In the genomic region with DNA sequence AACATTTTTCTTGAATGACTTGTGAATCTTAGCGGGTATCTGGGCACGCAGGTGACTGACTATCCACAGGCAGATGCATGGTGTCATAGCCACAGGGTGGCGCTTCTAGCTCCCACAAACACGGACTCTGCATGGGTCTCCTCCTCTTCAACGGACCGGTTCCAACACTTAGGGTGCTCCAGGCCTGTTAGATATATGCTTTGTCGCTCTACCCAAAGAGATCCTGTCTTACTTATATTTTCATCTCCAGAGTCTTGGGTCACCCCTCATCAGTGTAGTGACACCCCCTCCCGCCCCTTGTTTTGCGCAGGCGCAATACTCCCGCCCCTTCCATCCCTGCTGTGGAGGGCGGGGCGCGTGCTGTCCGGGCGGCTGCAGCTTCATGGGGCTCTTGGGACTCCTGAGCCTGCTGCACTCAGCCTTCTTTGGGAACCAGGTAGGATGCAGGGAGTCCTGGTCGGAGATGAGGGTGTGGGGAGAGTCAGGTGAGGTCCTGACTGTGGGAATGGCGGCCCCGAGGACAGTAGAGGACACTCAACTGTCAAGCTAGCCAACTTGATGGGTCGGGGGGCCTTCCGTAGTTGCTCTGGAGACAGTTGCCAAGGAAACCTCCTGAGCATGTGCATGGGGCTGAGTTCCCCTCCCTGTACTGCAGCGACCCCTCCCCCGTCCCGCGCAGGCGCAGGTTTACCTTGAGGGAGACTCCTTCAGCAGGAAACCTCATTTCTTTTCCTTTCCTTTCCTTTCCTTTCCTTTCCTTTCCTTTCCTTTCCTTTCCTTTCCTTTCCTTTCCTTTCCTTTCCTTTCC, we compare ENCODE assay signal across 8 mouse cellular contexts. TPM values are rescaled to one million over a fixed set of nuclear protein-coding genes. Genes with fewer than 3 reads are reported as not detected.
DNase-seq lines count a peak whose midpoint lies in the region; ATAC-seq and TF ChIP-seq lines count a peak whose summit lies in the region.

A gene (plus strand): TSS at position 360 of the 808 bp plus-strand sequence.

- TF ChIP-seq CTCF in liver, postnatal 0 days (IDR thresholded peaks at IDR 0.05; ENCODE audit: low read depth) = peak; percentile 83
- TF ChIP-seq CTCF in testis, adult 2 months (IDR thresholded peaks at IDR 0.05; ENCODE audit: control insufficient read depth, insufficient read depth, insufficient replicate concordance, low read depth, low read length) = peak; percentile 24; the same call in 1 of the 2 replicates

- peak within 1 kb of the TSS; percentile 78 for H3K4me2 ChIP-seq in forebrain, embryonic 15.5 days (replicated peaks)
- peak within 1 kb of the TSS; percentile 69 for H3K4me2 ChIP-seq in liver, postnatal 0 days (ENCODE audit: low read depth, low read length)
- H3K4me2 ChIP-seq in neural tube, embryonic 14.5 days (ENCODE audit: low read depth, low read length) = peak within 1 kb of the TSS; percentile 67

- peak within 1 kb of the TSS; percentile 54 for H3K4me3 ChIP-seq in forebrain, embryonic 15.5 days
- H3K4me3 ChIP-seq in liver, postnatal 0 days (ENCODE audit: low read depth, low read length) = peak within 1 kb of the TSS; percentile 34
- peak within 1 kb of the TSS; percentile 38 for H3K4me3 ChIP-seq in neural tube, embryonic 14.5 days (ENCODE audit: low read depth, low read length)
- H3K4me3 ChIP-seq in testis, adult 2 months (ENCODE audit: control insufficient read depth, low read depth, low read length) = peak within 1 kb of the TSS; percentile 74

- intact Hi-C loops in heart, postnatal 25 days (cut with DNase I) = loop anchor here (1.0 to 2.0 kb wide), 2 partner anchors 53 to 78 kb away; a partner anchor contains a TSS

- H3K4me1 ChIP-seq in forebrain, embryonic 15.5 days = peaks cover 72% of the 10 kb centered on the region
- H3K4me1 ChIP-seq in liver, postnatal 0 days (ENCODE audit: insufficient read depth) = peaks cover 16% of the 10 kb centered on the region
- peaks cover 38% of the 10 kb centered on the region for H3K4me1 ChIP-seq in neural tube, embryonic 14.5 days (ENCODE audit: control insufficient read depth, insufficient read depth, low read length)
- H3K4me1 ChIP-seq in testis, adult 2 months (ENCODE audit: control insufficient read depth, insufficient read depth, low read length) = peaks cover 23% of the 10 kb centered on the region

- under 1% methylated on average over 26 of the region's 26 CpGs for WGBS in forebrain, embryonic 15.5 days
- WGBS in liver, postnatal 0 days (ENCODE audit: insufficient replicate concordance) = 5% methylated on average over 26 of the region's 26 CpGs
- WGBS in neural tube, embryonic 14.5 days = under 1% methylated on average over 24 of the region's 26 CpGs

- peak within 1 kb of the TSS; percentile 97 for H3K27ac ChIP-seq in forebrain, embryonic 15.5 days (replicated peaks)
- no peak within 1 kb of the TSS for H3K27ac ChIP-seq in liver, postnatal 0 days (ENCODE audit: low read depth)
- peak within 1 kb of the TSS; percentile 58 for H3K27ac ChIP-seq in neural tube, embryonic 14.5 days (ENCODE audit: low read depth, low read length)
- no peak within 1 kb of the TSS for H3K27ac ChIP-seq in testis, adult 2 months (ENCODE audit: control insufficient read depth, insufficient read depth, low read depth, low read length)

- DNase-seq in ES-CJ7 (ENCODE audit: low read depth, low spot score) = peak; percentile 83
- DNase-seq in cerebellum, adult 11-12 months = peak; percentile 88
- DNase-seq in heart, postnatal 25 days (ENCODE audit: low spot score) = peak; percentile 60
- peak; percentile 82 for DNase-seq in layer of hippocampus, adult 11-12 months (ENCODE audit: low spot score)
- DNase-seq in liver, postnatal 0 days = peak; percentile 79

- ATAC-seq in forebrain, embryonic 15.5 days (replicated peaks) = peak; percentile 55
- peak; percentile 38 for ATAC-seq in liver, postnatal 0 days
- ATAC-seq in neural tube, embryonic 14.5 days (ENCODE audit: low read depth) = peak; percentile 61

- no peaks in the 10 kb centered on the region for H3K9me3 ChIP-seq in forebrain, embryonic 15.5 days
- no peaks in the 10 kb centered on the region for H3K9me3 ChIP-seq in liver, postnatal 0 days (ENCODE audit: low read length)
- H3K9me3 ChIP-seq in neural tube, embryonic 14.5 days (ENCODE audit: control insufficient read depth, low read length) = no peaks in the 10 kb centered on the region

- 0 out of 2 replicates have a peak, but pooled peaks have one; percentile 17 for TF ChIP-seq POLR2A in testis, adult 2 months (IDR thresholded peaks at IDR 0.05; ENCODE audit: control insufficient read depth, low read depth, low read length)

- peak within 1 kb of the TSS; percentile 56 for H3K9ac ChIP-seq in forebrain, embryonic 15.5 days (replicated peaks)
- peak within 1 kb of the TSS; percentile 53 for H3K9ac ChIP-seq in liver, postnatal 0 days (replicated peaks)
- peak within 1 kb of the TSS; percentile 35 for H3K9ac ChIP-seq in neural tube, embryonic 14.5 days (replicated peaks; ENCODE audit: low read depth, low read length)

- no peak for TF ChIP-seq EP300 in liver, postnatal 0 days (IDR thresholded peaks at IDR 0.05; ENCODE audit: low read depth)

- H3K36me3 ChIP-seq in forebrain, embryonic 15.5 days = peaks cover 13% of the 10 kb centered on the region
- H3K36me3 ChIP-seq in liver, postnatal 0 days (replicated peaks; ENCODE audit: insufficient read depth, low read length) = peaks cover 11% of the 10 kb centered on the region
- peaks cover 10% of the 10 kb centered on the region for H3K36me3 ChIP-seq in neural tube, embryonic 14.5 days (ENCODE audit: control insufficient read depth, insufficient read depth, low read length)
- H3K36me3 ChIP-seq in testis, adult 2 months (ENCODE audit: control insufficient read depth, insufficient read depth, low read length) = peaks cover 1% of the 10 kb centered on the region; the same call in 1 of the 2 replicates

- no peaks in the 10 kb centered on the region for H3K27me3 ChIP-seq in forebrain, embryonic 15.5 days
- H3K27me3 ChIP-seq in liver, postnatal 0 days (ENCODE audit: insufficient read depth, low read length) = peaks cover 46% of the 10 kb centered on the region
- no peaks in the 10 kb centered on the region; the same call in 1 of the 2 replicates for H3K27me3 ChIP-seq in neural tube, embryonic 14.5 days (ENCODE audit: control insufficient read depth, insufficient read depth, low read length)
- H3K27me3 ChIP-seq in testis, adult 2 months (ENCODE audit: control insufficient read depth, insufficient read depth, low read length) = no peaks in the 10 kb centered on the region

RNA-seq across cellular contexts. Expression of the gene that starts here (rescaled TPM):
- 205 and 210 TPM in 2 replicates for polyA plus RNA-seq in forebrain, embryonic 15.5 days (2015; fragmentation: Nextera tagmentation; extraction: Ambion mirVana)
- total RNA-seq in heart, postnatal 25 days (2021) = 1 to 10 TPM; 3.4 to 4.0 TPM
- polyA plus RNA-seq in liver, postnatal 0 days (2015; fragmentation: Nextera tagmentation; extraction: Ambion mirVana) = 0.05 and 0.20 TPM in 2 replicates
- polyA plus RNA-seq in neural tube, embryonic 14.5 days (2014; fragmentation: Nextera tagmentation; extraction: Ambion mirVana) = 169 and 231 TPM in 2 replicates
- 1.4 and 1.8 TPM in 2 replicates for polyA plus RNA-seq in testis, adult 2 months (2012; rRNA removed)

Comparison
In these comparisons a context has a peak if more than half of its experiments do, and no peak if none do; other contexts are left out.
1. RNA of the gene that starts here (polyA plus RNA-seq): 169 to 231 TPM in neural tube, embryonic 14.5 days and 205 to 210 TPM in forebrain, embryonic 15.5 days; 1.4 to 1.8 TPM in testis, adult 2 months and 0.05 to 0.20 TPM in liver, postnatal 0 days; every median in the first group is over 10 times any median in the second.
2. Peak in DNase-seq, ATAC-seq, H3K4me3 ChIP-seq, H3K9ac ChIP-seq and H3K4me2 ChIP-seq in liver, postnatal 0 days; RNA of the gene not detected or under 1 TPM.
3. H3K27ac ChIP-seq: peak in forebrain, embryonic 15.5 days (single experiment) and neural tube, embryonic 14.5 days (single experiment); none in liver, postnatal 0 days (single experiment) and testis, adult 2 months (single experiment).
4. Peak in every context shown above with its lines, with median percentiles within 50 percentile points of each other: DNase-seq, ATAC-seq, H3K4me2 ChIP-seq, H3K4me3 ChIP-seq and H3K9ac ChIP-seq.